Mouse (Mus musculus) kidney, embryonic 14.5 days (tissue): ENCODE data around the gene Atcay. TPM values are rescaled to one million over a fixed set of nuclear protein-coding genes. Genes with fewer than 3 reads are reported as not detected.
"Not testable (repeated sequence)": the region's sequence is repeated elsewhere in the genome, so short reads cannot be mapped to it uniquely, and the experiment has no call there.

Experiments
- ATAC-seq: fragments of 200-750 bp; cut with Nextera tagmentation; 2 replicates; pipeline ENCODE4 v1.8.0; 2017; ENCODE audit warnings: moderate number of reproducible peaks, mild to moderate bottlenecking, moderate TSS enrichment, moderate library complexity; ENCODE audit not compliant: low FRiP score, low TSS enrichment
- H3K27ac ChIP-seq: fragments of 300-500 bp; sonication (generic); 2 replicates; pipeline ENCODE4 v1.5.1; 2014; ENCODE audit warnings: low read depth, mild to moderate bottlenecking, low read length, moderate library complexity, mixed read lengths
- H3K27me3 ChIP-seq: fragments of 300-500 bp; sonication (generic); 2 replicates; pipeline ENCODE4 v1.6.1; 2014; ENCODE audit warnings: mild to moderate bottlenecking, low read length; ENCODE audit not compliant: control insufficient read depth, insufficient read depth
- H3K36me3 ChIP-seq: fragments of 300-500 bp; sonication (generic); 2 replicates; pipeline ENCODE4 v1.6.1; 2014; ENCODE audit warnings: low read length, mixed read lengths; ENCODE audit not compliant: control insufficient read depth, insufficient read depth
- H3K4me1 ChIP-seq: fragments of 300-500 bp; sonication (generic); 2 replicates; pipeline ENCODE4 v1.6.1; 2014; ENCODE audit warnings: low read length, mixed read lengths; ENCODE audit not compliant: control insufficient read depth, insufficient read depth
- H3K4me2 ChIP-seq: fragments of 300-500 bp; sonication (generic); replicated peaks from 2 replicates; pipeline ENCODE4 v1.6.1; 2014; ENCODE audit warnings: low read depth, mild to moderate bottlenecking, low read length
- H3K4me3 ChIP-seq: fragments of 300-500 bp; sonication (generic); 2 replicates; pipeline ENCODE4 v1.5.1; 2014; ENCODE audit warnings: mild to moderate bottlenecking, low read length
- H3K9ac ChIP-seq: fragments of 300-500 bp; sonication (generic); 2 replicates; pipeline ENCODE4 v1.6.1; 2014; ENCODE audit warnings: low read depth, mild to moderate bottlenecking, low read length, moderate library complexity
- H3K9me3 ChIP-seq: fragments of 300-500 bp; sonication (generic); 2 replicates; pipeline ENCODE4 v1.6.1; 2016; ENCODE audit warnings: low read length; ENCODE audit not compliant: control insufficient read depth
- WGBS: fragments of 180-500 bp; shearing (Covaris S2); extraction: QIAGEN DNeasy Blood & Tissue Kit; methylation state at CpG from one replicate; pipeline ENCODE4 v1.1.7; 2014; 5-methylcytosine and 5-hydroxymethylcytosine counted together
- polyA plus RNA-seq: library from polyadenylated mRNA; unstranded; fragments of >200 nt; fragmentation: Nextera tagmentation; extraction: Ambion mirVana; gene quantifications from 2 replicates; pipeline ENCODE4 v1.2.1, GENCODE M21; 2014

Gene Atcay
- polyA plus RNA-seq, 1 experiment from 2014 or later, result 0.23 TPM

DNA sequence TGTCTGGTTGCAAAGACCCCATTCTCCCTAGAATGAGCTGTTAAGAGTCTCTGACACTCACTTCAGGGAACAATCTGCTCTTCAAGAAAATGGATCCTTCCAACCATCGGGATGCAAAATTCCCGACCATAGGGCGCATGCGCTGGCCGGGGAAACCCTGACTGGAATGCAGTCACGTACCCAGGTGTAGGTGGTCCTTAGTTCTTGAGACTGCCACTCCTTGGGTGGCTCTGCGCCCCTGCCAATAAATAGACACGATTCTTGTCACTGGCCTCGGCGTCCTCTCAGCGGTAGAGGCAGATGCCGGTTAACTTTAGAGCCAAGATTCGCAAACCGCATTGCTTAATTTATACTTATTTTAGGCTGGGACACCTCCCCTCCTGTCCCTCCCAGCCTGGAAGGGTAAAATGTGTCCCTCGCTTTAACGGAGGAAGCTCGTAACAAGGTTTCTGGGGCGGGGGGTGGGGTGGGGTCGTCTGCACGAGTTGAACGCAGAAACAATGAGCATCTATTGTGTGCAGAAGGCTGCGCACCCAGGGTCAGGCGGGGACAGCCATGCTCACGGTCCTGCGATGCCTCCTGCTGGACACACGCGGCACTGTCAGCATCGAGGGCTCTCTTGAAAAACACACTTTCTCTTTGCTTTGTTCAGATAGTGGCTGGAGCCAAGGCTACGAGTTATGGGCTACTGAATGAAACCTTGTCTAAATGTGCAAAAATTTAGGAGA lies 55.9 kb downstream of the Atcay start:
- Histone ChIP-seq H3K9me3 (no peaks in the 10 kb centered on the region), H3K27ac (peak overlapping the region; percentile 92), H3K4me2 (peak overlapping the region; percentile 83), H3K9ac (peak overlapping the region; percentile 57), H3K27me3 (no peaks in the 10 kb centered on the region), H3K36me3 (peaks cover 26% of the 10 kb centered on the region), H3K4me3 (peak overlapping the region; percentile 38), H3K4me1 (peaks cover 38% of the 10 kb centered on the region)
- WGBS, result 1% methylated on average over 29 of the region's 29 CpGs
- ATAC-seq, result peak; percentile 53

DNA sequence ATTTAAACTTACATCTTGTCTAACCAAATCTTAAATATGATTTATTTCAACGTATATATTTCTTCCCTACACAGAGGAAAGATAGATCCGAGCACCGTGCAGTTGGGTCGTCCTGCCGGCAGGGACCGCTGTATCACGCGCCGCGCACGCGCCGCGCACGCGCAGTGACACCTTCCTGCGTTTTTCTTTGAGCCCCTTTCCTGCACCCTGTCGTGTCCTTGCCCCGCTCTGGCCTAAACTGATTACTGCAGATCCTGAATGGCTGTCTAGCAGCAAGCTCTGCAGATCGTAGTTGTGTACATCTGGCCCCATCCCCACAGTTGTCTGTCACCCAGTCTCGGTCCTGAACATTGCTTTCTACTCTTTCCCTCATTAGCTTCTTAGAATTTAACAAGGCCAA lies 57.5 kb downstream of the Atcay start:
- peak; percentile 14 for ATAC-seq
- Histone ChIP-seq H3K9me3 (no peaks in the 10 kb centered on the region), H3K4me3 (no peak overlapping the region), H3K4me1 (peaks cover 34% of the 10 kb centered on the region), H3K4me2 (no peak overlapping the region; the same call in 1 of the 2 replicates), H3K27ac (peak overlapping the region; percentile 92), H3K9ac (peak overlapping the region; percentile 5; the same call in 1 of the 2 replicates), H3K36me3 (peaks cover 10% of the 10 kb centered on the region), H3K27me3 (no peaks in the 10 kb centered on the region)
- 4% methylated on average over 21 of the region's 21 CpGs for WGBS

DNA sequence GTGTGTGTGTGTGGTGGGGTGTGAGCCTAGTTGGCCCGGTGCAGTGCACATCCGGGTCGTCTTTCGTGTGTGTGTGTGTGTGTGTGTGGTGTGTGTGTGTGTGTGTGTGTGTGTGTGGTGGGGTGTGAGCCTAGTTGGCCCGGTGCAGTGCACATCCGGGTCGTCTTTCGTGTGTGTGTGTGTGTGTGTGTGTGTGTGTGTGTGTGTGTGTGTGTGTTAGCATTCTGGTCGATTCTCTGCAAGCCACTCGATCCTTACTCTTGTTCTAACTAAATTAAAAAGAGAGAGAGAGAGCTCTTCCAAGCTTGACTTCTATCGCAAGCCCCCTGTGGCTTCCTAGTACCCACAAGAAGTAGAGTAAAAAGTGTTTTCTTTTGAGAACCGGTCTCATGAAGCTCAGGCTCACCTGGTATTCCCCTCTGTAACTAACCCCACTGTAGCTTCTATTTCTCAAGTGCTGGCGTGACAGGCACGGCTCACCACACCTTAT lies 61.2 kb downstream of the Atcay start:
- not testable (repeated sequence) for H3K9me3 ChIP-seq, H3K27ac ChIP-seq, H3K36me3 ChIP-seq, ATAC-seq, H3K4me3 ChIP-seq, H3K27me3 ChIP-seq, H3K9ac ChIP-seq
- WGBS, result 35% methylated on average over 11 of the region's 14 CpGs
- peaks cover 23% of the 10 kb centered on the region for H3K4me1 ChIP-seq
- peak overlapping the region; percentile 17 for H3K4me2 ChIP-seq

DNA sequence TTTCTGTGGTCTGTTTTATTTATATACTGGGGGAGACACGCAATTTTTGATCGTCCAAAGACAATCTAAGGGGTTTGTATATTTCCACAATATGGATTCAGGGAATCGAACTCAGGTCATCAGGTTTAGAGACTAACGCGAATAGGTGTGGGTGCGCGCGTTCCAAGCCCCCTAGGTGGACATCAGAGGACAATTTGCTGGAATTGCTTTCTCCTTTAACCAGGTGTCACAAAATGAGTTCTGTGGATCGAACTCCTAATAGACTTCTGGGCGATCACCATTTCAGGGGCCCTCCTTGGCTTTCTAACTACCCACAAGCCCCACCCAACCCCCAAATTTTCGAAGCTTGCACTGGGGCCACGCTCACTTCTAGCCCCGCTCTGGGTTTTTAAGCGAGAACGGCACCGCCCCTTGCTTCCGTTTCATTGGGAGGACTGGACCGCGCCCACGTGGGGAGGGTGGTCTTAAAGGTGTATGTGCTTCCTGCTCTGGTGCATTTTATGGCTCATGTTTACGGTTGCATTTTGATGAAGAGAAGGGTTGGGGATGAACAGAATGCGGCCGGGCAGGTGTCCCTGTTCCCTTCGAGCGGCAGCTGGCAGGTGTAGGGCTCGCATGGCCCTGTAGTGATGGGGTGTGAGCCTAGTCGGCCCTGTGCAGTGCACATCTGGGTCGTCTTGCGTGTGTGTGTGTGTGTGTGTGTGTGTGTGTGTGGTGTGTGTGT lies 62.0 kb downstream of the Atcay start:
- 2% methylated on average over 29 of the region's 29 CpGs for WGBS
- no peaks in the 10 kb centered on the region for H3K27me3 ChIP-seq
- peak; percentile 44 for ATAC-seq

DNA sequence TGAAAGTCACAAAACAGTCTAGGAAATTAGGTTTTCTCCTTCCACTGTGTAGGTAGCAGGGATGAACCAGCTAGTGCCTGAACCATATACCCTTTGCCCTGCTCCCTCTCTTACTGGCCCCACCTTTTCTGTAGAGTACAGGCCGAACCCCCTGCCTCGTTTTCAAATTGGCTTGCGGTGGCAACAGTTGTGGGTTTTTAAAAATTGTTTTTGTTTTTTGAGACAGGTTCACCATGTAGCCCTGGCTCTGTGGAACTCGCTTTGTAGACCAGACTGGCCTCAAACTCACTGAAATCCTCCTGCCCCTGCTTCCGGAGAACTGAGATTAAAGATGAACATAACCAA lies 62.6 kb downstream of the Atcay start:
- Histone ChIP-seq H3K9ac (peak overlapping the region; percentile 61; the same call in 1 of the 2 replicates), H3K4me1 (peaks cover 11% of the 10 kb centered on the region; the same call in 1 of the 2 replicates), H3K9me3 (no peaks in the 10 kb centered on the region), H3K4me2 (peak overlapping the region; percentile 79), H3K36me3 (peaks cover 12% of the 10 kb centered on the region), H3K27ac (peak overlapping the region; percentile 89), H3K27me3 (no peaks in the 10 kb centered on the region), H3K4me3 (peak overlapping the region; percentile 43)
- WGBS, result 7% methylated on average over 5 of the region's 5 CpGs
- ATAC-seq, result peak; percentile 61

More for the DNA sequence above, 62.0 kb downstream of the Atcay start:
- H3K9me3 ChIP-seq, result no peaks in the 10 kb centered on the region
- peak overlapping the region; percentile 79 for H3K4me2 ChIP-seq
- H3K9ac ChIP-seq, result peak overlapping the region; percentile 61
- H3K4me1 ChIP-seq, result peaks cover 15% of the 10 kb centered on the region; the same call in 1 of the 2 replicates
- H3K27ac ChIP-seq, result peak overlapping the region; percentile 89
- peak overlapping the region; percentile 43 for H3K4me3 ChIP-seq
- peaks cover 7% of the 10 kb centered on the region for H3K36me3 ChIP-seq

DNA sequence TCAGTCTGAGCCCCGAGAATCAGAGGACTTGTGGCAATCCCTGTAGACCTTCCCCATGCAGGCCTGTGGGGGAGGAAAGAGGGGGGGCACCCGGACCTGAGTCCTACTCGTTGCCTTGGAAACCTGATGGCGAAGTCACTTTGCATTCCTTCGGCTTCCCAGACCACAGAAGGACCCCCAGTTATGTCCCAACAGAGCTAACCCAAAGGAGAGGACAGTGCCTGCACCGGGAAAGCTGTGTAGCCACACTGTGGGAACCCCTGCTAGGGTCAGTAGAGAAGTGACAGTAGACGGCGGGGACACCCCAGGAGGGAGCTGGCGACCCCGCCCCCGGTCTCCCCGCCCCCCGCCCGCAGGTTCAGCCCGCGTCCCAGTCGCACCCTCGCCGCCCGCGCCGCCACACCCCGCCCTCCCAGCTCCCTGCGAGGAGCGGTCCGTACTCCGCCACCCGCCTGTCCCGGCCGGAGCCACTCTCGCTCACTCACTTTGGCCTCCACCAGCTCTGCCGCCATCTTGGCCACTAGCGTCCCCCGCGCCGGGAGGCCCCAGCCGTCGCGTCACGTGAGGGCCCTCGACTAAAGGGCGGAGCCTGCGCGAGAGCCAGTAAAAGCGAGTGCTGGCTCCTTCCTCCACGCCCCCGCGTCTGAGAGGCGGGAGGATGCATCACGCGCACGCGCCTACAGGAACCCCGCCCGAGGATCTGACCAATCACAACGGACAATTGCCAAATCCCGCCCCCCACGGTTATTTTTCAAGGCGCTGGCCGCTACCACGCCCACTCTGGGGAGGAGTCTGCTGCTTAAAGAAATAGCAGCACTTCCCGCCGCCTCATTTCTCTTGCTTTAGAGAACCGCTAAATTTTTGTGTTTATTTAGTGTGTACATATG lies 63.2 kb downstream of the Atcay start, which contains the start of gene Pias4:
TSS of gene Pias4 (minus strand) at position 724 of the 887 bp plus-strand sequence.
- H3K9me3 ChIP-seq, result no peaks in the 10 kb centered on the region
- H3K36me3 ChIP-seq, result peaks cover 16% of the 10 kb centered on the region

DNA sequence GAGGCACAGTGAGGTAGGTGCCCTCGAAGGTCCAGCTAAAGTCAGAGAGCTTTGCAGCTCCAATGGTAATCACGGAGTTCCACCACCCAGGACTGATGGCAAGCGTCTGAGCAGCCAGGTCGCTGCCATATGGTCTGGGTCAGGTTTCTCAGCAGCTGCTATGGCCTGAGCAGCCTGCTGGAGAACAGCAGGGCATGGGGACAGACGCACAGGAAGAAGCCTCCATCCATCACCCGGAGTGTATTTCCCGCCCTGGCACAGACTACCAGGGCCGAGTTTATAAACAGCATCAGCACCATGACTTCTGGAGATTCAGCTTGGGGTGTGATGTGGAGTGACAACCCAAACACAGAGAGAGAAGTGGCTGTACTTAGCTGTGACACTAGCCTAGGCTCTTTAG lies 65.5 kb downstream of the Atcay start:
- no peak overlapping the region for H3K4me3 ChIP-seq
- ATAC-seq, result no peak
- no peak overlapping the region for H3K27ac ChIP-seq
- no peaks in the 10 kb centered on the region for H3K27me3 ChIP-seq
- H3K9me3 ChIP-seq, result no peaks in the 10 kb centered on the region
- peaks cover 19% of the 10 kb centered on the region for H3K4me1 ChIP-seq
- no peak overlapping the region for H3K4me2 ChIP-seq
- peak overlapping the region; percentile 37; the same call in 1 of the 2 replicates for H3K9ac ChIP-seq
- WGBS, result 37% methylated on average over 8 of the region's 8 CpGs
- peaks cover 38% of the 10 kb centered on the region for H3K36me3 ChIP-seq

More for the DNA sequence above, 63.2 kb downstream of the Atcay start, which contains the start of gene Pias4:
- H3K27me3 ChIP-seq, result no peaks in the 10 kb centered on the region
- H3K4me3 ChIP-seq, result peak within 1 kb of the TSS; percentile 80
- peaks cover 13% of the 10 kb centered on the region; the same call in 1 of the 2 replicates for H3K4me1 ChIP-seq
- peak within 1 kb of the TSS; percentile 83 for H3K9ac ChIP-seq
- H3K4me2 ChIP-seq, result peak within 1 kb of the TSS; percentile 79
- peak; percentile 90 for ATAC-seq
- H3K27ac ChIP-seq, result peak within 1 kb of the TSS; percentile 89
- under 1% methylated on average over 52 of the region's 64 CpGs for WGBS

DNA sequence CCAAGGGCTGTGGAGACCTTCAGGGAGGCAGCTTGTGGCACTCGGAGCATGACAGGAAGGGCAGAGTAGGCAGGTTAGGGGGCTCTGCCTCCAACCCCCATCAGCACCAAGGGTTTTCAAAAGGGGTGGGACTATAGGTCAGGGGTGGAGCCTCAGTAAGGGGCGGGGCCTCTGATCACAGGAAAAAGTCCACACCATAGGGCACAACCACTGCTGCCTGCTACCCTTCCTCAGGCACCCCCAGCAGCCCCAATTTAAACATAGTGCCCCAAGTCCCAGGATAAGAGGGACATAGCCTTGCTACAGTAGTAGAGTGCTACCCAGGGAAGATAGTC lies 68.3 kb downstream of the Atcay start:
- WGBS, result 38% methylated on average over 2 of the region's 2 CpGs

More for the DNA sequence above, 68.3 kb downstream of the Atcay start:
- H3K36me3 ChIP-seq, result peaks cover 56% of the 10 kb centered on the region
- no peaks in the 10 kb centered on the region for H3K27me3 ChIP-seq
- H3K4me2 ChIP-seq, result no peak overlapping the region
- H3K9ac ChIP-seq, result no peak overlapping the region
- H3K4me3 ChIP-seq, result no peak overlapping the region
- no peak overlapping the region for H3K27ac ChIP-seq
- no peak for ATAC-seq
- H3K4me1 ChIP-seq, result peaks cover 13% of the 10 kb centered on the region
- no peaks in the 10 kb centered on the region for H3K9me3 ChIP-seq
